Comparison of ENCODE assay signal across 8 mouse cellular contexts in the genomic region with DNA sequence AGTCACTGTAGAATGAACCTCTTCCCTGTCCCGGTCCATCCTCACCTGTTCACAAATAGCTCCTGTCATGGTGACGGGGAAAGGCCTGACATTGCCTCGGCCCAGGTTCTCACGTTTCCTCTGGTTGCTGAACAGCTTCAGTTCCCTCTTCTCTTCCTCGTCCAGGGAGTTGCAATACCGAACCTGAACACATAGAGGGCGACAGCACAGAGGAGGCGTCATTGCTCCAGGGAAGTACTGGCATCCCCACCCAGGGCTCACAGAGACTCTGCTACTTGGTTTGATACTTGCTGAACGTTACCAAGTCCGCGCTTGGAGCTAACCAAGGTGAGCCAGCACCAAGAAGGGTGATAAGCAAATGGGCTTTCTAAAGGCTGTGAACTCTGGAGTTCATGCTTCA.
DNase-seq lines count a peak whose midpoint lies in the region; ATAC-seq and TF ChIP-seq lines count a peak whose summit lies in the region.

No protein-coding gene starts in this region.

- peak; percentile 21 for DNase-seq in gastrocnemius, postnatal 10 days
- DNase-seq in gastrocnemius, adult 8-10 months (ENCODE audit: low spot score in 2 of 2) = no peak
- peak; percentile 62 for DNase-seq in right cerebral cortex, adult 18-20 months
- no peak for DNase-seq in right cerebral cortex, postnatal 10 days (ENCODE audit: low spot score in 2 of 2)
- DNase-seq in embryo, embryonic 10 days (ENCODE audit: low spot score) = peak; percentile 62
- DNase-seq in liver, postnatal 0 days = peak; percentile 20
- DNase-seq in frontal cortex, postnatal 25 days (ENCODE audit: low spot score in 2 of 2) = no peak
- DNase-seq in spleen, postnatal 36 days (ENCODE audit: low spot score in 2 of 2) = no peak

- H3K9me3 ChIP-seq in liver, postnatal 0 days (ENCODE audit: low read length) = no peaks in the 10 kb centered on the region

- H3K4me2 ChIP-seq in liver, postnatal 0 days (ENCODE audit: low read depth, low read length) = no peak overlapping the region

- H3K9ac ChIP-seq in liver, postnatal 0 days (replicated peaks) = no peak overlapping the region

- 38% methylated on average over 11 of the region's 11 CpGs for WGBS in liver, postnatal 0 days (ENCODE audit: insufficient replicate concordance)

- H3K4me3 ChIP-seq in liver, postnatal 0 days (ENCODE audit: low read depth, low read length) = no peak overlapping the region

- TF ChIP-seq EP300 in liver, postnatal 0 days (IDR thresholded peaks at IDR 0.05; ENCODE audit: low read depth) = no peak

- peak; percentile 59 for TF ChIP-seq CTCF in liver, postnatal 0 days (IDR thresholded peaks at IDR 0.05; ENCODE audit: low read depth)

- no peaks in the 10 kb centered on the region for H3K27me3 ChIP-seq in liver, postnatal 0 days (ENCODE audit: insufficient read depth, low read length)

- H3K36me3 ChIP-seq in liver, postnatal 0 days (replicated peaks; ENCODE audit: insufficient read depth, low read length) = no peaks in the 10 kb centered on the region

- no peaks in the 10 kb centered on the region for H3K4me1 ChIP-seq in liver, postnatal 0 days (ENCODE audit: insufficient read depth)

- H3K27ac ChIP-seq in liver, postnatal 0 days (ENCODE audit: low read depth) = no peak overlapping the region

- no peak for ATAC-seq in liver, postnatal 0 days

Comparison
In these comparisons a context has a peak if more than half of its experiments do, and no peak if none do; other contexts are left out.
1. DNase-seq: peak in gastrocnemius, postnatal 10 days (single experiment), right cerebral cortex, adult 18-20 months (single experiment), embryo, embryonic 10 days (single experiment) and liver, postnatal 0 days (single experiment); none in gastrocnemius, adult 8-10 months (0 of 2), right cerebral cortex, postnatal 10 days (0 of 2), frontal cortex, postnatal 25 days (0 of 2) and spleen, postnatal 36 days (0 of 2).